Mouse (Mus musculus) cerebellum, postnatal 4 days (tissue): ENCODE data around the gene Maml2.

ENCODE experiments used
- DNase-seq, 2 experiments: peaks; one replicate each; pipeline ENCODE4 v3.0.0; 2022; ENCODE audit warnings: low spot score in 2 of 2, mixed read lengths in 1 of 2

The Maml2 gene

DNA sequence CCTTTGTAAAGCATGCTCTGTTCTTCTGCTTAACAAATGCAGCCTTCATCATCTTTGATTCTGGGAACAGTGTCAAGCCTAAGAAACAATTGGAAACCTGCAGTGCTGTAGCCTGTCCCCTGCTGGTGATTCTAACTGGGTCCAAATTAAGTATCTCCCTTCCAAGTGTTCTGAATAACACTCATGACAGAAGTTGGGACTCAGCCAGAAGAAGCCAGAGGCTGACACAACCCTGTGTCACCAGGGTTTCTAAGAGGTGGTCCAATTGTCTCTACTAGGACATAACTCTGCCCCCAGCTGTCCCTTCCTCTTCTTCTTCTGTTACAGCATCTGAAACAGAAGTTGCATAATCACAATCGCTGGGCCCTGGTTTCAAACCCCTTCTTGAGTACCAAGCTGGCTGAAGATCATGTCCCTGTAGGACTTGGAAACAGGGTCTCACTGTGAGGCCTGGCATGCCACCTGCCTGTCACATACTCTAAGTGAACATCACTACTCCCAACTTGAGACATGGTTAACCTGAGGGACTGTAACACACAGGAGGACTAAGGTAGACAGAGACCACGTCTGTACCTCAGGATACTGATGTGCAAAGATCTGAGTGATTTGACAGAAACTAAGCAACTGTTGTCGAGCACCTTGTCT is 373.5 kb downstream of the Maml2 start:
- DNase-seq: peak in 1 of 2 experiments; percentile 23

GRCm38 (mm10) chr9:13673304-13673703 is 375.5 kb downstream of the Maml2 start:
- DNase-seq: no peak

DNA sequence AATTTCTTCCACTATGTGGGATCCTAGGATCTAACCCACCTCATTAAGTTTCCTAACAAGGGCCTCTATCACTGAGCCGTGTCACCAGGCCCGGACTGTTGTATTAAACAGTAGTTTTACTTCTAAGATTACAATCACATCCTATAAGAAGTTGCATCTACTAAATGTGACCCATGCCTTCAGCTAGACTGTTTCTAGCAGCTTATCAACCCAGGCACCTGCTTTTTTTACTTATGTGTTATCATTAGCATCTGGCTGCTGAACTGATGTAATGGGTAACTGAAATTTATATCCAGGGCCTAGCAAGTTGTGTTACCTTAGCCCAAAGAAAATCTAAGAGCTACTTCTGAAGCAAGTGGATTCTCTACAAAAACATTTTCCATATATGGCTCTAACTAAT is 380.3 kb downstream of the Maml2 start:
- no peak for DNase-seq

GRCm38 (mm10) chr9:13679696-13680095 is 381.9 kb downstream of the Maml2 start:
- DNase-seq: no peak

DNA sequence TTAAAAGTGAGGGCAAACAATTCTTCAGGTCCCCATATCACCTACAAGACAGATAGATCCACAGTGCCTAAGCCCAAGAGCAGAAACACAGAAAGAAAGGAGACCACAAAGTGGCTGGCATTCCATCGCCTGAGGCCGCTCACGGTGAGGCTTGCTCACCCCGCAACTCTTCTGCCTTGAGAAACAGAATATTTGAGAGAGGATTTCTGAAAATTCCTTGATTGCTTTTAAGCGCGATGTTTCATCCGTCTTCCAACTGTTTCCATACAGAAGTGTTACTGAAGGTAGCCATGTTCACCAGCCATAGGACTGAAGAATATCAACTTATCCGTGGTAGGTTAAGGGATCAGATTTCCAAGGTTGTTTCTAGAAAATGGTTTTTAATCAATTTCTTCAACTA is 383.4 kb downstream of the Maml2 start:
- no peak for DNase-seq

DNA sequence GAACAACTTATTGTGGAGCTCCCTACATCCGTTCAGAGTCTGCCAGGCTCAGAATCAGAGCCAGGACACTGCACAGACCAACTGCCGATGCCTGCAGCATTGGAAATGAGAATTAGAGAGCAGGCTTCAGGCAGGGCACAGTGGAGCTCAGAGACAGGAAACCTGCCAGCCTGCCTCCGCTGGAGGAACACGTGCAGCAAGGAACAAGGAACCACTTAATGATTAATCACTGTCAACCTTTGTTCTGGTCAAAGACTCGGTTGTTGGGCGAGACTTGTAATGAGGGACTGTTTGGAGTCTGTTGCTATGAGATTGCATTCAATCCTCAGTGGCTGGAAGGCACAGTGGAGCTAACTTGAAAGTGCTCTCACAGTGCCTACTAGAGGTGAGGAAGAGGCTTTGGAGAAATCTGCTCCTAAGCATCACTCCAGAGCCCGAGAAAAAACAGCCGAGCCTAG is 383.9 kb downstream of the Maml2 start:
- peak in 1 of 2 experiments; percentile 30 for DNase-seq

DNA sequence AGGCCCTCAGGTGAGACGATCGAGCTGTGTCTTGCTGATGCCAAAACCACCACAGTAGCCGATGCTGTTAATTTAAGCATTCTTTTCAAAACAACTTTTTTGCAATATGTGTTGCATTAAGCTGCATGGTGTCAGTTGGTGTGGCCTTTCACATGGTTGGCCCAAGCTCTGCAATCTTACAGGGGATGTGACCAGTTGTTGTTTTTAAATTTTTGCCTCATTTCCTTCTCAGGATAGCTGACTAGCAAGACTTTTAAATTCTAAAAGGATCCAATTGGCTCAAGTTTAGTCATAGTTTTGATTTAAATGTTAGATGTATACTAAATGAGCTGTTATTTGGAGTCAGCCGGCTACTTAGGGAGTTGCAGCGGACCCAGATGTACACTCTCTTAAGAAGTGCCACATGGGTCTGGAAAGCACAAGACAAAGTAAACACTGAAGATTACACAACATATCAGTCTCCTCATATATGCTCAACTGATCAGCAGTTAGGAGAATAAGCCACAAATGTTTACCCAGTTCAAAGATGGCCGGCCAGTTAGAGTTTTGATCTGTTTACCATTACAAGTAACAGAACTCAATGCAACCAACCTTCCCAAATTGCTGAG is 386.7 kb downstream of the Maml2 start:
- DNase-seq: no peak

DNA sequence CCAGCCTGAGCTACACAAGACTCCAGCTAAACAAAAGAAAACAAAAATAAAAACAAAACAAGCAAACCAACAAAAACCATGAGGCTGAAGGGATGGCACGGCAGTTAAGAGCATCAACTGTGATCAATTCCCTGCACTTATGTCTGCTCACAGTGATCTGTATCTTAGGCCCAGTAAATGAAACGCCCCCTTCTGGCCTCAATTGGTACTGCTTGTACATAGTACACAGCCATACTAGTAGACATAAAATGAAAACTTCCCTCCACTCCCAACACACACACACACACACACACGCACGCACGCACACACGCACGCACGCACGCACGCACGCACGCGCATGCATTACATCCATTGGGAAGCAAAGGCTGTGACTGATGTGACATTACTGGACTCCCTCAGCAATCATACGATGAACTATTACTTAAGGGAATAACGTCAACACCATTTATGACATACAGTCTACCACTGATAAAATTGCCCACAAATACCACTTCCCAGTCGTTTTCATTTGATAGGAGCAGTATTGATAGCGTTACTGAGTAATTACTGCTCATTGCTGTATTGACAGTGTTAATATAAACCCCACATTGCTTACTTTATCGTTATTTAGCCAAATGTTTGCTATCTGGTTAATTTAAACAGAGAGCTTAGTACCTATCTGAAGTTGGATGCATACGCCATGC is 389.4 kb downstream of the Maml2 start:
- DNase-seq: peak in 1 of 2 experiments; percentile 31

DNA sequence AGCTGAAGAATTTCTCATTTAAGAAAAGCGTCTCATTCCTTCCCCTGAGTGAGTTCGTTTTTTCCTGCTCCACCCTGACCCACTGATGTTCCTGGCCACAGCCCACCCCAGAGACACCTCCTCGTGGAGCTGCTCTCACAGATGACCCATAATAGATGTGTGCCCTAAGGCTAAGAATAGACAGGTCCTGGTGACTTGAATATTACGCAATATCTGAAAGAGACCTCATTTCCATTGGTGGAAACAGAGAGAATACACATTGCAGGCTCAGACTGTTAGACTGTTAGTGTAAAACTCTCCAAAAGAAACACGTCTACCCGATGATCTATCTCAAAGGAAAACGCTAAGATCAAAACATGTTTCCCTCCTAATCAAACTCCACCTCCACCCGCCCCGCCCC is 391.2 kb downstream of the Maml2 start:
- DNase-seq: no peak

- DNase-seq: no peak
Measured at GRCm38 (mm10) chr9:13690321-13690720, 392.6 kb downstream of the Maml2 start.

- no peak for DNase-seq
Measured at GRCm38 (mm10) chr9:13693693-13694284, 396.0 kb downstream of the Maml2 start.

DNA sequence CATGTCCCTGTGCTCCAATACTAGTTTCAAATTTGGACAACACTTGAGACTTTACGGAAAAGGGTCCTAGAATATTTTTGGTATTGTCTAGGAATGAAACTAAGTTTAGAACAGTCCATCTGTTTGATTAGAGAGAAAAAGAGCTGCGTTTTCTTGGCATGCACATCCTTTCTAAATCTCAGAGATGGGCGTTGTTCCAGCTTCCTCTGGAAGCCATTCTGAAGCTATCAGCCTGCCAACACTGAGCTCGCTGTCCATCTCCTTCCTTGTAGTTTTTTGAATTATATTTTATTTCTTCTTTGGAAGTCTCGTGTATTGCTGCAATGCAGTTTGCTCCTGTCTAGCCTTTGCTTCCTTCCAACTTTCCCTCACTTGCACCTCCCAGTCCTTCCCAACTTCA is 396.5 kb downstream of the Maml2 start:
- peak in 1 of 2 experiments; percentile 21 for DNase-seq

DNA sequence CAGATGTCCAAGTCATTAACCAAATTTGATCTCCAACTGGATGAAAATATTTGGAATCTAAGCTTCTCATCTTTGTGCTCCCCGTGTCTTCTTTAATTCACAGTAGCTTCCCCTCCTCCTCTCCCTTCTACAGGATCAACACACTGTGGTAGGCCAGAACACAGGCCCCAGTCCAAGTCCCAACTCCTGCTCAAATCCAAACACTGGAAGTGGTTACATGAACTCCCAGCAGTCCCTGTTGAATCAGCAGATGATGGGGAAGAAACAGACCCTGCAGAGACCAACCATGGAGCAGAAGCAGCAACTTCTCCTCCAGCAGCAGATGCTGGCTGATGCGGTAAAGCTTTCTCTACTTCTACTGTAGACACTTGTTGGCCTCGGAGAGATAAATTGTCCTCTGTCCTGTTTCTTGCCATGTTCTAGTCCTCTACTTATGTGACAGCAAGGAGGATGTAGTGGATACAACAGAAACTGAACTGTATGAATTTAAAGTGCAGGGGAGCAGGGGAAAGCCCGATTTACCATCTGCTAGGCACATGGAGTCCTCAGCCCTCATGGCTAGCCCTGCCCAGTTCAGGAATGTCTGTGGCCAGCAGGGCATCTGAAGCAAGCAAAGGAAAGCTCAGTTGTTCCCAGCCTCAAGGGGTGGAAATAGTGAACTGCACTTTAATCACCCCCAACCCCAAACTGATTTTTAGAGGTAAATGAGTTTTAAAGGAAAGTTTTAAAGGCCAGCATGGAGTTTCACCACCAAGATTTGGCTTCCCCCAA is 399.5 kb downstream of the Maml2 start:
- DNase-seq: no peak

- DNase-seq: no peak
Measured at GRCm38 (mm10) chr9:13697869-13698268, 400.1 kb downstream of the Maml2 start.

GRCm38 (mm10) chr9:13699061-13699780 is 401.5 kb downstream of the Maml2 start:
- no peak for DNase-seq

- DNase-seq: no peak
Measured at GRCm38 (mm10) chr9:13699781-13700116, 402.0 kb downstream of the Maml2 start.

DNA sequence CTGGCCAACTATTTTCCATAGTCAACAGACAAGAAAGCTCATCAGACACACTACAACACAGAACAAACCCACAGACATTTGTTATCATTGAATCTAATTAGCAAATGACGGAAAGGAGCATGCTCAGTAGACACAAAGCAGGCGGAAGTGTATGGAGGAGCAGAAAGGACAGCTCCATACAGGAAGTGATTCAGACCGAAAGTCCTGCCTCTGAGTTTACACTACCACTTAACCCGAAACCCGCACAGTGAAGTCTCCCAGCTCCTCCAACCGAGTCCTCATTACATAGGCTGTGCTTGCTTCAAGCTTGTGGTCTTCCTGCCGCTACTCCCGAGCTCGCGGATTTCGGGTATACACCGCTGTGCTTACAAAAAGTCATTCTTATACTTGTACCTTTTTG is 404.0 kb downstream of the Maml2 start:
- DNase-seq: no peak

DNA sequence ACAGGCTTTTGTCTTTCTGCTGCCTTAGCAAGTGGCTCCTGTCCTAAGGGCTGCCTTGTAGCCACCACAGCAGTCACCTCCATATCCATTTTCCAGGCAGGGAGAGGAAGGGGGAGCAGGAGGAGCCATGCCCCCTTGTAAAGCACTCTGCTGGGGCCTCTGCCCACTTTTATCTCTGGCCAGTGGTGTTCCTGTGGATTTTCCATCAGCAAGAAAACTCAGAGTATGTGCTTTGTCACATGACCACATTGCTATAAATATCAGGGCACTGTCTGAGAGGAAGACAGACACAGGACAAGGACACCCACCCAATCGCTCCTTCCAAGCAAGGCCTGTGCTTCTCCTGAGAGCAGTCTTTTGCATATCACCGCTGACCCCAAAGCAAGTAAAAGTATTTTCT is 405.3 kb downstream of the Maml2 start:
- DNase-seq: no peak

DNA sequence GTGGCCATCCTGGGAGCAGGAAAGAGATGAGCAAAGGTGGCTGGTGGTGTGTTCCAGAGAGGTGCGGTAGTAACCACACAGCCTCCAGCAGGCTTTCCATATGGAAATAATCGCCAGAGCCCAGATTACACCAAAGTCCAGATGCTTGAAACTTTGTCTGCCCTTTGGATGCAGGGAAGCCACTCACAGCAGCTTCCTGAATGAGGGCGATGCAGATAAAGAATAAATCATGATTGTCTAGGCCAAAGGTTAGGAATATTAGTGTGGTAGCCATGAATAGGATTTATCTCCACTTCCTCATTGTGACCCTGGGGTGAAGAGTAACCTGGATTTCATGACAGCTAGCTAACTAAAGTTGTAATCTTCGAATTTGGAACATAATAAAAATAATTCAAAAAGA is 407.2 kb downstream of the Maml2 start:
- DNase-seq: no peak

DNA sequence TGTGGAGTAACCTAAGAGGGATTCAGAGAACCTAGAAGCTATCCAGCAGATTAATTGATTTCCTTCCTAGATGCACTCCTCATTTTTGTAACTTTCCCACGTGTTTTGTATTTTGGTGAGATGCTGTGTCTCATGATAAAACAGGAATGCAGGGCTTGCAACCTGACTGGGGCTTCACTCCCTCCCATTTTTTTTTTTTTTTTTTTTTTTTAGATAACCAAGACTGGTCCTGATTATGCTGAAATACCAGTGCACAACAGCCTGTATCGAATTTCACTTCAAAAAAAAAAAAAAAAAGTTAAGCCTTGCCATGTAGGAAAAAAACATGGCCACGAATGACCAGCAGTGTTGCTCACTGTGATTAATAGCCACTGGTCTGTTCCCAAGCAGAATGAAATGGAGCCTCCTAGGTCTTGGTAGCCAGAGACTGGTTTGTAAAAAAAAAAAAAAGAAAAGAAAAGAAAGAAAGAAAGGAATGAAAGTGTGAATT is 409.4 kb downstream of the Maml2 start:
- DNase-seq: no peak

- DNase-seq: no peak
Measured at GRCm38 (mm10) chr9:13709436-13709835, 411.7 kb downstream of the Maml2 start.
